Mouse (Mus musculus) olfactory bulb, adult 2 months (tissue): ENCODE results near the gene Mef2c. TPM values are rescaled to one million over a fixed set of nuclear protein-coding genes. Genes with fewer than 3 reads are reported as not detected.

Experiments used
- H3K27ac ChIP-seq: fragments of 200-500 bp; 2 replicates; pipeline ENCODE4 v1.5.1; 2012; ENCODE audit warnings: low read depth, low read length; ENCODE audit not compliant: insufficient read depth
- H3K4me1 ChIP-seq: fragments of 200-500 bp; 2 replicates; pipeline ENCODE4 v1.6.1; 2012; ENCODE audit warnings: low read length; ENCODE audit not compliant: control insufficient read depth, insufficient read depth
- H3K4me3 ChIP-seq: fragments of 200-500 bp; 2 replicates; pipeline ENCODE4 v1.5.1; 2012; ENCODE audit warnings: mild to moderate bottlenecking, low read depth, low read length, moderate library complexity; ENCODE audit not compliant: insufficient read depth
- CTCF ChIP-seq: fragments of 200-500 bp; IDR thresholded peaks from 2 replicates; pipeline ENCODE4 v1.5.1; 2012; ENCODE audit warnings: low read depth, mild to moderate bottlenecking, low read length, moderate library complexity; ENCODE audit not compliant: insufficient read depth
- POLR2A ChIP-seq: fragments of 200-500 bp; IDR thresholded peaks from 2 replicates; pipeline ENCODE4 v1.6.1; 2012; ENCODE audit warnings: mild to moderate bottlenecking, low read depth, low read length, moderate library complexity; ENCODE audit not compliant: insufficient read depth
- WGBS: fragments of 180-500 bp; shearing (Covaris S2); methylation state at CpG from one replicate; pipeline ENCODE4 v1.1.7; 2018; 5-methylcytosine and 5-hydroxymethylcytosine counted together
- polyA plus RNA-seq: library from polyadenylated mRNA; stranded (reverse); fragments of >200 nt; gene quantifications from 2 replicates; pipeline ENCODE4 v1.2.4, GENCODE M21; 2012; ENCODE audit warnings: low replicate concordance; ENCODE audit not compliant: missing spikeins, insufficient read depth, insufficient read length

The Mef2c gene
- polyA plus RNA-seq, 1 experiment: 512 TPM

DNA sequence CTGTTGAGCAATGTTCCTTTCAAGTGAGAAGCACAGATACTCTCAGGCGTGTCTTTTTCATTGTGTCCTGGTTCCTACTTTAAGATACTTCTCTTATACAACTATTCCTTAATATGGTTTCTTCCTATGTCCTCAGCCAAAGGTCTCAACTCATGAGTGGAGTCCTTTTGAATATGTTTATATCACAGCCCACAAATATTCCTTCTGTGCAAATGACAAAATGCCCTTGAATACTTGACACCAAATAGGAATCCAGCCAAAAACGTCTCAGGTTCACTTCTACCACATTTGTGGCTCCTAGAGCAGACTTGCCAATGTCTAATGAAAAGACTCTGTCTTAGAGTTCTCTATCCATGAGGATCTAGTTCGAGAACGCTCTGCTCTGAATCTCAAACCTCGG is 21.7 kb upstream of the Mef2c start:
- Histone ChIP-seq H3K4me1 (no peaks in the 10 kb centered on the region), H3K27ac (no peak overlapping the region), H3K4me3 (no peak overlapping the region)
- 80% methylated on average over 5 of the region's 5 CpGs for WGBS
- TF ChIP-seq CTCF (no peak), POLR2A (no peak)

DNA sequence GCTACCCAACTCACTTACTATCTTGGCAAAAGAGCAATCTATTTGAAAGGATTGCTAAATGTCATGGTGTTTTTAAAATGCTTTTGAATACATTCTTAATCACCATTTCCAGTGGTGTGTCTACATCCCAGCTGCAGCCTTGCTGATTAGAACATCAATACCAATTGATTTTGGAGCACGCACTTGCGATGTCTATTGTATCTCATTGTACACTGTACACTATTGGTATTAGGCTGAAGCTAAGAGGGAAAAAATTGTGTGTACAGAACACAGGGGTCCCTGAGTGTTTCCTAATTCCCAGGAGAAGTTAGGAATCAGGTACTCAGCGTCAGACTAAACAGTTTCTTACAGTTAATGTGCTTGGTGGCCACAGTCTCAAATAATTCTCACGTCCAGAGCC is 19.6 kb upstream of the Mef2c start:
- TF ChIP-seq CTCF: no peak
- TF ChIP-seq POLR2A: no peak
- 62% methylated on average over 4 of the region's 4 CpGs for WGBS
- no peak overlapping the region for H3K4me3 ChIP-seq
- H3K27ac ChIP-seq: no peak overlapping the region
- no peaks in the 10 kb centered on the region for H3K4me1 ChIP-seq

- H3K27ac ChIP-seq: no peak overlapping the region
- H3K4me1 ChIP-seq: no peaks in the 10 kb centered on the region
- TF ChIP-seq POLR2A: no peak
- no peak for TF ChIP-seq CTCF
- 43% methylated on average over 7 of the region's 7 CpGs for WGBS
- no peak overlapping the region for H3K4me3 ChIP-seq
These were observed 19.0 kb upstream of the Mef2c start for GRCm38 (mm10) chr13:83484721-83485369.

DNA sequence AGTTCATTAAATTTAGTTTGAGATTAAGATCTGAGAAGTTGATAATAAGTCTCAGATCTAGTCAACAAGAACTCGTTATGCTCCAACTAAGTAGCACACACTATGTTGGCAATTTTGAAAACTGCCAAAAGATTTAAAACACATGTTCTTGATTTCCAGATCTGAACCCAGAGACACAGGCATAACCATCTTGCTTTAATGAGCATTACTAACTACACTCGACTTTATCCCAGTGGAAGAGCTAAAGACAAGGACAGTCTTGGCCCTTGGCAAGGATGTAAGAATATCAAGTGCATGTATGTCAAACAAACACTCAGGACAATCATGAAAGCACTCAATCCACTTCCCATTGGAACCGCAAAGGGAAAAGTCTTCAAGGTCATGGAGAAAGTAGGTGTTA is 11.8 kb upstream of the Mef2c start:
- WGBS: 86% methylated on average over 3 of the region's 3 CpGs
- no peaks in the 10 kb centered on the region for H3K4me1 ChIP-seq
- H3K4me3 ChIP-seq: no peak overlapping the region
- TF ChIP-seq POLR2A: no peak
- no peak for TF ChIP-seq CTCF
- H3K27ac ChIP-seq: no peak overlapping the region

GRCm38 (mm10) chr13:83497708-83498107 is 6.1 kb upstream of the Mef2c start:
- H3K4me1 ChIP-seq: no peaks in the 10 kb centered on the region
- H3K27ac ChIP-seq: no peak overlapping the region
- no peak for TF ChIP-seq CTCF
- no peak for TF ChIP-seq POLR2A
- 88% methylated on average over 3 of the region's 3 CpGs for WGBS
- no peak overlapping the region for H3K4me3 ChIP-seq

GRCm38 (mm10) chr13:83499526-83499925 is 4.3 kb upstream of the Mef2c start:
- H3K4me1 ChIP-seq: no peaks in the 10 kb centered on the region
- H3K4me3 ChIP-seq: no peak overlapping the region
- WGBS: 86% methylated on average over 4 of the region's 4 CpGs
- TF ChIP-seq POLR2A (no peak), CTCF (no peak)
- H3K27ac ChIP-seq: no peak overlapping the region

DNA sequence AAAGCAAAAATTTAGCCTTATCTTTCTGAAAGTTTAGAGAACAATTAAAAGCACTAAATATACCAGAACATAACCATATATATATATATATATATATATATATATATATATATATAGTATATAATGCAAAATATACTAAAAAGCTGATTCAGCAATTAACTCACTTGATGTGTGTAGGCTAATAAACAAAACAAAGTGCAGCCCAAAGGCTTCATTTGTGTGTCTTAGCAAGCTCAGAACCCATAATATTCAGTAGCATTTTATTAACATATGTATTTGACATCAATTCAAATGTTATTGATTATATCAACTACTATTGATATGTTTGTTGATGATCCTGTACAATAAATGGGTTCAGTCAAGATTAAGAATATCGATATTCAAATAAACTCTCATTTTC is 3.9 kb downstream of the Mef2c start:
- Histone ChIP-seq H3K4me3 (no peak overlapping the region), H3K4me1 (no peaks in the 10 kb centered on the region), H3K27ac (no peak overlapping the region)
- 92% methylated on average over 1 of the region's 1 CpGs for WGBS
- TF ChIP-seq CTCF (no peak), POLR2A (no peak)

DNA sequence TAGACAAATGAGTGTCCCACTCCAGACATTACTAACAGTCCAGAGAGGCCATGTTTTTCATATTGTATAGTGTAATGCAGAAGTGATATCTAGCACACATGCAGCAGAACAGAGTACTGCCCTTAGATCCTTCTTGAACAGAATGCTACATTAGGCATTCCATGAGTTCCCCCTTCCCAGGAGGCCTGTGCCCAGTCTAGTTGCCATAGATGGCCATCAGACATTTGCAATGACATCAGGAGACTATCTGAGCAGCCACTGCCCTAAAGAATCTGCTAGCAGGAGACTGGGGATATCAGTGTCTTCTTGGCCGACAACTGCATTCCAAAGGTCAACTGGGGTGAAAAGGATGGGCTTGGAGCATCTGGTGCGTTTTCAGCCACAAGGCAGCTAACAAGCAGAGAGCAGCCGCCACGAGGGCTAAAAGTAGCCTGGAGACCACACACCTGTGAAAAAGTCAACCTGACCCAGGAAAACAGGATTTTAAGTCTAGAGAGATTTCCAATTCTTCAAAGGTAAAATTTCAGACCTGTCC is 11.2 kb downstream of the Mef2c start:
- WGBS: 72% methylated on average over 4 of the region's 4 CpGs
- H3K4me3 ChIP-seq: no peak overlapping the region
- H3K4me1 ChIP-seq: peaks cover 7% of the 10 kb centered on the region; the same call in 1 of the 2 replicates
- TF ChIP-seq CTCF (no peak), POLR2A (no peak)
- no peak overlapping the region for H3K27ac ChIP-seq

GRCm38 (mm10) chr13:83517660-83518609 is 14.1 kb downstream of the Mef2c start:
- H3K4me1 ChIP-seq: peaks cover 7% of the 10 kb centered on the region; the same call in 1 of the 2 replicates
- TF ChIP-seq POLR2A: 0 out of 2 replicates have a peak, but pooled peaks have one; percentile 23
- no peak for TF ChIP-seq CTCF
- H3K27ac ChIP-seq: peak overlapping the region; percentile 91
- under 1% methylated on average over 27 of the region's 27 CpGs for WGBS
- H3K4me3 ChIP-seq: peak overlapping the region; percentile 65
